Mouse (Mus musculus): ENCODE results near the gene Gimap5. TPM values are rescaled to one million over a fixed set of nuclear protein-coding genes. Genes with fewer than 3 reads are reported as not detected.

The Gimap5 gene
- 4.7 TPM for polyA plus RNA-seq (2014; fragmentation: Illumina TruSeq; extraction: RNeasy Lipid Tissue Mini Kit (QIAGEN cat#74804))

DNA sequence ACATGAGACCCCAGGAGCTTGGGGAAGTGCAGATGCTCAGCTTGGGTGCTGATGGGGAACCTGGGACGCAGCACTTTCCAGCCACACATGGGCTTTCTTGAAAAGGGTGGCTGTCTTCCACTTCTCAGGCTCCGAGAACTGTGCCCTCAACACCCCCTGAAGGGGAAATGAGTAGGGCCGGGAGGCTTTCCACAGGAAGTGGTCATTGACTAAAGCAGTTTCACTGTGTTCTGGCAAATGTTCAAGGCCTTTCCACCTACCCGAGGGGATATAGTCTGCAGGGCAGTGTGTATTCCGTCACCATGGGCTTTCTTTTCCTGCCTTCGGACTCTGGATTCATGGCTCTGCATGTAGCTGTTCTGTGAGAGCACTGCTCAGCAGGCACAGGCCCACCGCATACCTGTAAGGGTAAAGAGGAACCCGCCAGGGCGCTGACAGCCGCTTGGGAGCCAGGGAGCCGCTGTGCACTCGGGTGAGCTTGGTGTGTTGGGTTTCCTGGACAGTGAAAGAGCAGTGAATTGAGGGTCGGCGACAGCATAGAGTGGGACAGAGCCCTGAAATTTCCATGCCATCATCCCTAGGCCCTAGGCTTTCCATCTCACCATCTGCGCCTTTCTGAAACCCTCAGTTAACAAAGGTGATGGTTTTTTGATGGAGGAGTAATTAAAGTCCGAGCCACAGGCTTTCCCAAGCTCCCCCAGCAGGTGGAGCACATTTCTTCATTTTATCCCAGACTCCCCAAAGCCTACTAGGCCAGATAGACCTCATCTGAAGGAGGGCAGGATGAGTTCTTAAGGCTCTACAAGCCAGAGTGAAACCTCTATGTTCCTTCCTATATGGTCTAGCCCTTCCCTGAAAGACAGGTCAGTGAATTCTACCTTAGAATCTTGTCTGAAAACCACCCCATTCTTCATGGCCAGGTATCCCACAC lies at the start of gene Gimap5:
Gene Gimap5 (plus strand): TSS at position 239 of the 931 bp plus-strand sequence.

DNA sequence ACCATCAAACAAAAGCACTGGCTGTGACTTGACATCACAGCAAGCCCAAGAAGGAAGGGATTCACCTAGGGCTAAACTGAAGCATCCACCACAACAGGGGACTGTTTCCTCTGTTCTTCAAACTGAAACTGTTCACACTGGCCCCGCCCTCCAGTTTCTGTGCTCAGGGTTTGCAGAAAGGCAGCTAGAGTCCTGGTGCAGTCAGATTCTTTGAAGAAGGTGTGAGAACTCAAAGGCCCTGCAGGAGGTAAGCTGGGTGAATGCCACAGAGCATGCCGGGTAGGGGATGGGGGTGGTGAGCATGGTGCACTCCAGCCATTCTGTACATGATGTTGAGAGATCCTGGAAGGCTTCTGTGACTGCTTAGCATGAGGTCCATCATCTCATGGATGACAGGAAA lies 27.5 kb upstream of the Gimap5 start, which contains the start of the genes Gm28053 and Gimap7:
Gene Gm28053 (plus strand): TSS at position 153 of the 400 bp plus-strand sequence.
Gene Gimap7 (plus strand): TSS at position 167 of the 400 bp plus-strand sequence.

DNA sequence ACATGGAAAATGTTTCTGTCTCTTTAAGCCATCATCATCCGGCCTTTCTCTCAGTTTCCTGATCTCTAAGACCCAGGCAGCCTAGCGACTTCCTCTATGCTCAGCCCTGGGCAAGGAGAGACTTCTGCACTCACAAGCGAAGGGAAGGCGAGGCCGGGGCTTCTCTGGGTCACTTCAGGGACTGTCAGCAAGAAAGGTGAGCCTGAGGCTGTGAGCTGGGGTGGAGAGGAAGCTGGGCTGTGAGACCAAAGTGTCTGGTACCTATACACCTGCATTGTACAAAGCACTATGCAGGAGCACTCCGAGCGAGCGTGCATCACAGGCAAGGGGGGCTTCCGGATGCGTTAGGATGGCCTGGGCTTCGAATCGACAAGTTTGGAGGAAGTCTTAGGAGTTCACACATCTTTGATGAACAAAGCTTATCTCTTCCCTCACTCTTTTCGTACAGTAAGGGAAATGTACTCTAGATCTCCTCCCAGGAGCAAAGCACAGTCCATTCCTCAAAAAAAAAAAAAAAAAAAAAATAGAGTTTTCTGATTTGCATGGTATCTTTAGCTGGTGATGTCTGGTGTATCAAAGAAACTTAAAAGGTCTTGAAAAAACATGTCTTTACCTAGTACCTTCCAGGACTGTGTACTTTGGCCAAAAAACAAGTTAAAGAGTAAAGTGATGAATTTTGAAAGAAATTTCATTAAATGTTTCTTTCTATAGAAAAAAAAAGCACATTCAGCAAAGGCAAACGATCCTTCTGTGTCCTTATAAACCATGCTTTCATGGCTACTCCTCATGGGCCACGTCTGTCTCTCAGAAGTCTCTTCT lies 6.8 kb upstream of the Gimap5 start, which contains the start of gene Gimap1:
Gene Gimap1 (plus strand): TSS at position 94 of the 819 bp plus-strand sequence.

DNA sequence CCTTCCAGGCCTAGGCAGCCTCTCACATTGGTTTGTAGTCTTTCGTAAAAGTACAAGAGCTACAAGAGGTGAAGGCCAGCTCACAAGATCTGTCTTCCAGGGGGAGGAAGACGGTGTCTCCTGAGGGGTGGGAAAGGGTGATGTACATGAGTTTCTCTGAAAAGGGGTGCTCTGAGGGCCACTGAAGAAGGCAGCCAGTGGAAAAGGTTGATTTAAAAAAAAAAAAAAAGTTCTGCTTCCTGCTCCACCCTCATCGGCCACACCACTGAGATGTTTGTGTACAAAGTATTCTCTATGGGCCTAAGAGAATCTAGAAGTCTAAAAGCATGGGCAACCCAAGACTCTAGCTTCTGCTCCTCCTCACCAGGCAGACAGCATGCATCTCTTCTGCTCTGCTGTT lies 24.7 kb downstream of the Gimap5 start, which contains the start of gene Gimap3:
Gene Gimap3 (minus strand): TSS at position 156 of the 400 bp plus-strand sequence.

Other genes with a start within 250 kb of the Gimap5 start
- gene Atp6v0e2, start 208.6 kb upstream of the Gimap5 start, polyA plus RNA-seq (2014; fragmentation: Illumina TruSeq; extraction: RNeasy Lipid Tissue Mini Kit (QIAGEN cat#74804)): 53.1 TPM
- gene Lrrc61, start 191.4 kb upstream of the Gimap5 start, polyA plus RNA-seq (2014; fragmentation: Illumina TruSeq; extraction: RNeasy Lipid Tissue Mini Kit (QIAGEN cat#74804)): 4.6 TPM
- gene Rarres2, start 173.4 kb upstream of the Gimap5 start, polyA plus RNA-seq (2014; fragmentation: Illumina TruSeq; extraction: RNeasy Lipid Tissue Mini Kit (QIAGEN cat#74804)): 9.9 TPM
- not detected for gene Gm45021, start 156.6 kb upstream of the Gimap5 start, polyA plus RNA-seq (2014; fragmentation: Illumina TruSeq; extraction: RNeasy Lipid Tissue Mini Kit (QIAGEN cat#74804))
- 17.6 TPM for gene Repin1, start 152.3 kb upstream of the Gimap5 start, polyA plus RNA-seq (2014; fragmentation: Illumina TruSeq; extraction: RNeasy Lipid Tissue Mini Kit (QIAGEN cat#74804))
- not detected for gene Gm44965, start 152.3 kb upstream of the Gimap5 start, polyA plus RNA-seq (2014; fragmentation: Illumina TruSeq; extraction: RNeasy Lipid Tissue Mini Kit (QIAGEN cat#74804))
- gene Zfp775, start 144.1 kb upstream of the Gimap5 start, polyA plus RNA-seq (2014; fragmentation: Illumina TruSeq; extraction: RNeasy Lipid Tissue Mini Kit (QIAGEN cat#74804)): 0.46 TPM
- gene AI854703, start 119.4 kb upstream of the Gimap5 start, polyA plus RNA-seq (2014; fragmentation: Illumina TruSeq; extraction: RNeasy Lipid Tissue Mini Kit (QIAGEN cat#74804)): 0.86 TPM
- gene Gimap8, start 99.0 kb upstream of the Gimap5 start, polyA plus RNA-seq (2014; fragmentation: Illumina TruSeq; extraction: RNeasy Lipid Tissue Mini Kit (QIAGEN cat#74804)): 10.5 TPM
- gene Gimap9, start 70.1 kb upstream of the Gimap5 start, polyA plus RNA-seq (2014; fragmentation: Illumina TruSeq; extraction: RNeasy Lipid Tissue Mini Kit (QIAGEN cat#74804)): 23.7 TPM
- 67.1 TPM for gene Gimap4, start 61.6 kb upstream of the Gimap5 start, polyA plus RNA-seq (2014; fragmentation: Illumina TruSeq; extraction: RNeasy Lipid Tissue Mini Kit (QIAGEN cat#74804))
- 42.7 TPM for gene Gimap6, start 38.0 kb upstream of the Gimap5 start, polyA plus RNA-seq (2014; fragmentation: Illumina TruSeq; extraction: RNeasy Lipid Tissue Mini Kit (QIAGEN cat#74804))
- not detected for gene Gm28053, start 27.6 kb upstream of the Gimap5 start, polyA plus RNA-seq (2014; fragmentation: Illumina TruSeq; extraction: RNeasy Lipid Tissue Mini Kit (QIAGEN cat#74804))
- 0.63 TPM for gene Gimap7, start 27.6 kb upstream of the Gimap5 start, polyA plus RNA-seq (2014; fragmentation: Illumina TruSeq; extraction: RNeasy Lipid Tissue Mini Kit (QIAGEN cat#74804))
- 0.83 TPM for gene Gimap1, start 7.1 kb upstream of the Gimap5 start, polyA plus RNA-seq (2014; fragmentation: Illumina TruSeq; extraction: RNeasy Lipid Tissue Mini Kit (QIAGEN cat#74804))
- 2.7 TPM for gene Gimap3, start 24.7 kb downstream of the Gimap5 start, polyA plus RNA-seq (2014; fragmentation: Illumina TruSeq; extraction: RNeasy Lipid Tissue Mini Kit (QIAGEN cat#74804))
- gene Tmem176a, start 94.7 kb downstream of the Gimap5 start, polyA plus RNA-seq (2014; fragmentation: Illumina TruSeq; extraction: RNeasy Lipid Tissue Mini Kit (QIAGEN cat#74804)): 202 TPM
- gene Tmem176b, start 95.3 kb downstream of the Gimap5 start, polyA plus RNA-seq (2014; fragmentation: Illumina TruSeq; extraction: RNeasy Lipid Tissue Mini Kit (QIAGEN cat#74804)): 45.4 TPM
- gene Aoc1, start 126.7 kb downstream of the Gimap5 start, polyA plus RNA-seq (2014; fragmentation: Illumina TruSeq; extraction: RNeasy Lipid Tissue Mini Kit (QIAGEN cat#74804)): 3.1 TPM
- not detected for gene 1600015I10Rik, start 183.7 kb downstream of the Gimap5 start, polyA plus RNA-seq (2014; fragmentation: Illumina TruSeq; extraction: RNeasy Lipid Tissue Mini Kit (QIAGEN cat#74804))
- gene Doxl2, start 228.8 kb downstream of the Gimap5 start, polyA plus RNA-seq (2014; fragmentation: Illumina TruSeq; extraction: RNeasy Lipid Tissue Mini Kit (QIAGEN cat#74804)): not detected
- gene Svs1, start 240.7 kb downstream of the Gimap5 start, polyA plus RNA-seq (2014; fragmentation: Illumina TruSeq; extraction: RNeasy Lipid Tissue Mini Kit (QIAGEN cat#74804)): not detected

All from ovary, adult 10 weeks (tissue).